7 mouse cellular contexts compared by ENCODE assay signal in the genomic region with DNA sequence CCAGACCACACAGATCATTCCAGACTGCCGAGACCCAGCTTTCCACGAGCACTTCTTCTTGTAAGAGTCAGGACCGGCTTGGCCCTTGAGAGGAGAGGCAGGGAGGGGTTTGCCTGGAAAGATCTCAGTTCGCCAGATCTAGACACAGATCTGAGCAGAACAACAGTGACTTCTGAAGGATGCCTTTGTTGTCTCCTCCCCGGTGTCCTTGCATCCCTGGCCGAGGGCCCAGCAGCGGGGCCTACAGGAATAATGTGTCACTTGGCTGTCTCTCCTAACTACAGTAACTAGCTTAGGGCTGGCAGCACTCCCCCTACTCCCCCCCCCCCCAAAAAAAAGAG. TPM values are rescaled to one million over a fixed set of nuclear protein-coding genes. Genes with fewer than 3 reads are reported as not detected.
DNase-seq lines count a peak whose midpoint lies in the region; ATAC-seq and TF ChIP-seq lines count a peak whose summit lies in the region.

No protein-coding gene starts in this region.

- no peaks in the 10 kb centered on the region for H3K27me3 ChIP-seq in intestine, embryonic 14.5 days (replicated peaks; ENCODE audit: control insufficient read depth, insufficient read depth, low read length)
- no peaks in the 10 kb centered on the region for H3K27me3 ChIP-seq in intestine, postnatal 0 days (replicated peaks; ENCODE audit: control insufficient read depth, insufficient read depth, low read length)
- no peaks in the 10 kb centered on the region for H3K27me3 ChIP-seq in hindbrain, embryonic 16.5 days (replicated peaks; ENCODE audit: control insufficient read depth, insufficient read depth, low read length)

- no peak overlapping the region for H3K4me3 ChIP-seq in intestine, embryonic 14.5 days (ENCODE audit: low read depth, low read length)
- no peak overlapping the region for H3K4me3 ChIP-seq in intestine, postnatal 0 days (ENCODE audit: low read depth, low read length)
- no peak overlapping the region for H3K4me3 ChIP-seq in hindbrain, embryonic 16.5 days (ENCODE audit: low read length)

- 43% methylated on average over 7 of the region's 7 CpGs for WGBS in intestine, embryonic 14.5 days
- WGBS in intestine, postnatal 0 days, result 58% methylated on average over 7 of the region's 7 CpGs
- WGBS in hindbrain, embryonic 16.5 days, result 30% methylated on average over 7 of the region's 7 CpGs

- H3K9me3 ChIP-seq in intestine, embryonic 14.5 days (ENCODE audit: control insufficient read depth, low read length), result no peaks in the 10 kb centered on the region
- no peaks in the 10 kb centered on the region for H3K9me3 ChIP-seq in intestine, postnatal 0 days (ENCODE audit: control insufficient read depth)
- H3K9me3 ChIP-seq in hindbrain, embryonic 16.5 days (ENCODE audit: control insufficient read depth, low read length), result no peaks in the 10 kb centered on the region

- no peak for TF ChIP-seq CTCF in intestine, postnatal 0 days (IDR thresholded peaks at IDR 0.05; ENCODE audit: low read depth)

- H3K9ac ChIP-seq in intestine, embryonic 14.5 days (ENCODE audit: low read length), result no peak overlapping the region
- H3K9ac ChIP-seq in intestine, postnatal 0 days (ENCODE audit: low read depth, low read length), result no peak overlapping the region
- no peak overlapping the region for H3K9ac ChIP-seq in hindbrain, embryonic 16.5 days (ENCODE audit: low read depth, low read length)

- DNase-seq in intestine, embryonic 14.5 days (ENCODE audit: low spot score), result no peak
- DNase-seq in Muller cell, postnatal 12 days (ENCODE audit: inconsistent ontology term), result peak; percentile 85
- DNase-seq in adrenal gland, adult 2 months, result peak; percentile 90
- DNase-seq in spleen, adult 18-20 months, result no peak

- no peaks in the 10 kb centered on the region for H3K36me3 ChIP-seq in intestine, embryonic 14.5 days (ENCODE audit: control insufficient read depth, insufficient read depth, low read length)
- H3K36me3 ChIP-seq in intestine, postnatal 0 days (ENCODE audit: control insufficient read depth, insufficient read depth), result peaks cover 3% of the 10 kb centered on the region; the same call in 1 of the 2 replicates
- no peaks in the 10 kb centered on the region for H3K36me3 ChIP-seq in hindbrain, embryonic 16.5 days (ENCODE audit: control insufficient read depth, insufficient read depth, low read length)

- ATAC-seq in intestine, embryonic 14.5 days (replicated peaks; ENCODE audit: low FRiP score, low TSS enrichment, low read depth), result no peak
- no peak for ATAC-seq in intestine, postnatal 0 days
- ATAC-seq in hindbrain, embryonic 16.5 days, result peak; percentile 71
- no peak for ATAC-seq in CD4-positive, CD25-positive, alpha-beta regulatory T cell, adult 4 months

- H3K4me1 ChIP-seq in intestine, embryonic 14.5 days (replicated peaks; ENCODE audit: control insufficient read depth, insufficient read depth, low read length), result peaks cover 29% of the 10 kb centered on the region
- no peaks in the 10 kb centered on the region for H3K4me1 ChIP-seq in intestine, postnatal 0 days (replicated peaks; ENCODE audit: control insufficient read depth, insufficient read depth, low read length)
- peaks cover 14% of the 10 kb centered on the region for H3K4me1 ChIP-seq in hindbrain, embryonic 16.5 days (ENCODE audit: control insufficient read depth, insufficient read depth, low read depth, low read length)

- H3K27ac ChIP-seq in intestine, embryonic 14.5 days (ENCODE audit: low read depth), result 0 out of 2 replicates have a peak overlapping the region, but pooled peaks have one; percentile 33
- no peak overlapping the region for H3K27ac ChIP-seq in intestine, postnatal 0 days (ENCODE audit: low read depth, low read length)
- H3K27ac ChIP-seq in hindbrain, embryonic 16.5 days (ENCODE audit: low read depth, low read length), result peak overlapping the region; percentile 31; the same call in 1 of the 2 replicates

- H3K4me2 ChIP-seq in intestine, embryonic 14.5 days (ENCODE audit: low read length), result no peak overlapping the region
- no peak overlapping the region for H3K4me2 ChIP-seq in intestine, postnatal 0 days (replicated peaks; ENCODE audit: low read depth)
- H3K4me2 ChIP-seq in hindbrain, embryonic 16.5 days (ENCODE audit: low read length), result no peak overlapping the region

RNA-seq across cellular contexts. Expression of gene Rgs3, which starts 46.9 kb away (rescaled TPM):
- polyA plus RNA-seq in intestine, embryonic 14.5 days (2014; fragmentation: Nextera tagmentation; extraction: Ambion mirVana), result 35.0 and 35.7 TPM in 2 replicates
- polyA plus RNA-seq in intestine, postnatal 0 days (2015; fragmentation: Nextera tagmentation; extraction: Ambion mirVana), result 30.1 and 30.8 TPM in 2 replicates
- 10 to 100 TPM; 28.2 to 39.5 TPM for total RNA-seq in adrenal gland, adult 2 months (2021)
- polyA plus RNA-seq in adrenal gland, adult 2 months (2012; rRNA removed), result 31.5 and 35.7 TPM in 2 replicates
- polyA plus RNA-seq in hindbrain, embryonic 16.5 days (2015; fragmentation: Nextera tagmentation; extraction: Ambion mirVana), result 58.1 and 64.6 TPM in 2 replicates
- polyA plus RNA-seq in CD4-positive, CD25-positive, alpha-beta regulatory T cell, adult 4 months (2017; shearing (Covaris generic)), result 10 to 100 TPM; 50.0 to 66.9 TPM

Comparison
In these comparisons a context has a peak if more than half of its experiments do, and no peak if none do; other contexts are left out.
1. DNase-seq: peak in Muller cell, postnatal 12 days (single experiment) and adrenal gland, adult 2 months (single experiment); none in intestine, embryonic 14.5 days (single experiment) and spleen, adult 18-20 months (0 of 2).